Comparison of ENCODE assay signal across 6 mouse cellular contexts in genomic region chr2:154899412-154899811, GRCm38 (mm10). TPM values are rescaled to one million over a fixed set of nuclear protein-coding genes. Genes with fewer than 3 reads are reported as not detected.
DNase-seq lines count a peak whose midpoint lies in the region; ATAC-seq and TF ChIP-seq lines count a peak whose summit lies in the region.
"Not testable (repeated sequence)": the region's sequence is repeated elsewhere in the genome, so short reads cannot be mapped to it uniquely, and the experiment has no call there.

No protein-coding gene starts in this region.

- peak; percentile 53 for DNase-seq in ES-CJ7 (ENCODE audit: low read depth, low spot score)
- not testable (repeated sequence) for DNase-seq in ES-E14 (ENCODE audit: low read depth, low spot score)
- DNase-seq in R1 (ENCODE audit: low read depth, low spot score), result peak; percentile 82
- DNase-seq in ZHBTc4 (ENCODE audit: low read depth, low spot score), result peak; percentile 77

- not testable (repeated sequence) for H3K27me3 ChIP-seq in ES-Bruce4 (ENCODE audit: control insufficient read depth, insufficient read depth, low read length, poor library complexity, severe bottlenecking); intestine, embryonic 16.5 days (replicated peaks; ENCODE audit: control insufficient read depth, insufficient read depth, low read length)

- H3K4me2 ChIP-seq in intestine, embryonic 16.5 days (ENCODE audit: low read depth, low read length), result not testable (repeated sequence)

- not testable (repeated sequence) for TF ChIP-seq POLR2A in ES-Bruce4 (IDR thresholded peaks at IDR 0.05; ENCODE audit: insufficient read depth, low read length)

- H3K4me3 ChIP-seq in ES-Bruce4 (ENCODE audit: low read depth, low read length); ES-E14 (ENCODE audit: insufficient read depth in 1 of 2, low read depth in 1 of 2, low read length in 2 of 2, poor library complexity in 1 of 2, severe bottlenecking in 1 of 2); intestine, embryonic 16.5 days (ENCODE audit: low read length): not testable (repeated sequence)

- TF ChIP-seq EP300 in ES-Bruce4 (IDR thresholded peaks at IDR 0.05; ENCODE audit: insufficient read depth, low read depth, low read length), result peak; percentile 23; the same call in 1 of the 2 replicates

- not testable (repeated sequence) for H3K36me3 ChIP-seq in ES-Bruce4 (ENCODE audit: control insufficient read depth, insufficient read depth, low read length, poor library complexity, severe bottlenecking); ES-E14 (ENCODE audit: control insufficient read depth, insufficient read depth, low read length, poor library complexity, severe bottlenecking); intestine, embryonic 16.5 days (ENCODE audit: control insufficient read depth, insufficient read depth, low read length)

- not testable (repeated sequence) for ATAC-seq in intestine, embryonic 16.5 days

- H3K9me3 ChIP-seq in ES-Bruce4 (replicated peaks; ENCODE audit: control insufficient read depth, insufficient read depth, low read length, poor library complexity, severe bottlenecking); ES-E14 (ENCODE audit: control insufficient read depth, insufficient read depth, low read depth, low read length); intestine, embryonic 16.5 days (ENCODE audit: control insufficient read depth, low read length): not testable (repeated sequence)

- WGBS in intestine, embryonic 16.5 days, result 80% methylated on average over 4 of the region's 4 CpGs

- H3K27ac ChIP-seq in ES-Bruce4 (ENCODE audit: insufficient read depth, low read length) (peak overlapping the region; percentile 99), ES-E14 (ENCODE audit: insufficient read depth, low read depth, low read length, poor library complexity, severe bottlenecking) (peak overlapping the region; percentile 81; the same call in 1 of the 2 replicates)
- peak overlapping the region; percentile 33; the same call in 1 of the 2 replicates for H3K27ac ChIP-seq in intestine, embryonic 16.5 days (ENCODE audit: low read length)

- in situ Hi-C loops in ES-E14 (cut with MboI; ENCODE audit: low sequenced_read_pairs in 2 of 2, unreplicated experiment in 2 of 2), result not testable (repeated sequence)

- H3K4me1 ChIP-seq in ES-Bruce4 (ENCODE audit: control insufficient read depth, insufficient read depth, low read length); intestine, embryonic 16.5 days (ENCODE audit: control insufficient read depth, insufficient read depth, low read length): not testable (repeated sequence)
- H3K4me1 ChIP-seq in ES-E14 (ENCODE audit: control insufficient read depth in 2 of 2, insufficient read depth in 2 of 2, low read length in 2 of 2, poor library complexity in 1 of 2), result peaks cover 5 to 16% of the 10 kb centered on the region in 2 experiments; a peak in 3 of 4 replicates

- TF ChIP-seq CTCF in ES-Bruce4 (IDR thresholded peaks at IDR 0.05; ENCODE audit: low read depth, low read length), result not testable (repeated sequence)

- H3K9ac ChIP-seq in ES-Bruce4 (ENCODE audit: low read depth, poor library complexity, severe bottlenecking); ES-E14 (ENCODE audit: insufficient read depth, low read depth, low read length, poor library complexity, severe bottlenecking); intestine, embryonic 16.5 days (ENCODE audit: low read depth, low read length): not testable (repeated sequence)

RNA-seq across cellular contexts. Expression of gene Eif2s2, which starts 6.7 kb away (rescaled TPM):
- 551 and 558 TPM in 2 replicates for polyA plus RNA-seq in ES-Bruce4 (2011; ENCODE audit: insufficient read depth, insufficient read length, low read depth, missing spikeins)
- total RNA-seq in ES-E14 (2012; rRNA removed), result 140 and 229 TPM in 2 replicates
- 73.5 and 76.6 TPM in 2 replicates for polyA plus RNA-seq in intestine, embryonic 16.5 days (2015; fragmentation: Nextera tagmentation; extraction: Ambion mirVana)

Comparison
In these comparisons a context has a peak if more than half of its experiments do, and no peak if none do; other contexts are left out.
1. H3K27ac ChIP-seq: peak in every context shown above with its lines; median percentile 99 in ES-Bruce4; 81 in ES-E14; 33 in intestine, embryonic 16.5 days.